Mouse (Mus musculus): ENCODE measurements around the gene Rsf1. TPM values are rescaled to one million over a fixed set of nuclear protein-coding genes. Genes with fewer than 3 reads are reported as not detected.
A peak's percentile ranks its signal among the peaks of the same experiment; 100 is the strongest.

Gene Rsf1
- polyA plus RNA-seq, 1 experiment from 2014 or later: 15.7 TPM

DNA sequence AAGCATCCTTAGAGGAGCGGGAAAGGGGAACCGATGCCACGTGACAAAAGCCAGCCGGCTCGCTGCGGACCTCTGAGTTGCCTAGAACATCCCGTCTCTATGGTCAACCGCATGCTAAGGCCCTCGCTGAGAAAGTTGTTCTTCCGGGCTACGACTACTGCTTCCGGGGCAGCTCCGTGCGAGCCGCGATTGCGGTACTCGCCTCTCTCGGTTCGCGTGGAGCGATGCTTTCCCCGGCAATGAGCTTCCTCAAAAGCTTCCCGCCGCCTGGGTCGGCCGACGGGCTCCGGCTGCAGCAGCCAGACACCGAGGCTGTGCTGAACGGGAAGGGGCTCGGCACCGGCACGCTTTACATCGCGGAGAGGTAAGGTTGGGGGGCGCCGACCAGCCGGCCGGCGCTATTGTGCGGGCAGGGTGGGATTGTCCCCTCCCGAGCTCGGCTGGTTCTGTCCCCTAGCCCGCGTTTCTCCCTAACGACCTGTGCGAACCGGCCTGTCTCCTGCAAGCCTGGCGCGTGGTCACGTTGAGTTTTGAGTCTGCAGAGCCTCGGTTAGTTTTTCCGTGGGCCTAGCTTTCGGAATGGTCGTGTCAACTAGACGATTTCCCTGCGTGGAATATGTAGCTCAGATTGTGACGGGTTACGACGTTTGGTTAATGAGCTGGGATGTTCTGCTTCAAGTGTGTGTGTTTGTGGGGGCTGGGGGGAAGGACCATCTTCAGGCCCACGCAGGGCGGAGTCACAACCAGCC, 117.0 kb downstream of the Rsf1 start, which contains the start of gene Clns1a:
Gene Clns1a (plus strand): TSS at position 129 of the 749 bp plus-strand sequence.
- Histone ChIP-seq H3K9me3 (replicated peaks) (no peaks in the 10 kb centered on the region; the same call in 1 of the 2 replicates), H3K9ac (peak within 1 kb of the TSS; percentile 88), H3K27me3 (replicated peaks) (no peaks in the 10 kb centered on the region), H3K4me3 (peak within 1 kb of the TSS; percentile 81), H3K4me2 (peak within 1 kb of the TSS; percentile 88), H3K4me1 (replicated peaks) (peaks cover 7% of the 10 kb centered on the region; the same call in 1 of the 2 replicates), H3K27ac (ENCODE audit: poor library complexity, severe bottlenecking) (peak within 1 kb of the TSS; percentile 18; the same call in 1 of the 2 replicates), H3K36me3 (peaks cover 20% of the 10 kb centered on the region)
- under 1% methylated on average over 63 of the region's 63 CpGs for WGBS
- peak; percentile 93 for ATAC-seq (ENCODE audit: insufficient number of reproducible peaks, low FRiP score)

DNA sequence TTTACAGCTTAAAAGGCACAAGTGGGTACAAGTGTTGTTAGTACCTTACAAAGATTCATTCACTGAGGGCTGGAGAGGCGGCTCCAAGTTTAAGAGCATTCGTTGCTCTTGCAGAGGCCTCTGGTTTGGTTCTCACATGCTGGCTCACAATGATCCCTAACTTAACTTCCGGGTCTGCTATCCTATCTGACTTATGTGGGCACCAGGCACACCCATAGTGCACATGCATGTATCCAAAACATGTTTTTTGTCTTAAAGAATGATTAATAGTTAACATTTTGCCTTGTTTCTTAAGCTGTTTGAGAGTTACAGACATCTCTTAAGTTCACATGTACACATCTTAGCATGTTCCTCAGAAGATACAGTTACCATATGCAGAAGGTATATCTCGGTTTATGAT, 120.5 kb downstream of the Rsf1 start:
- H3K9me3 ChIP-seq (replicated peaks): no peaks in the 10 kb centered on the region; the same call in 1 of the 2 replicates
- no peak overlapping the region for H3K27ac ChIP-seq (ENCODE audit: poor library complexity, severe bottlenecking)
- WGBS: 91% methylated on average over 4 of the region's 4 CpGs
- H3K9ac ChIP-seq: no peak overlapping the region
- peaks cover 20% of the 10 kb centered on the region for H3K36me3 ChIP-seq
- no peak overlapping the region for H3K4me3 ChIP-seq
- no peak for ATAC-seq (ENCODE audit: insufficient number of reproducible peaks, low FRiP score)
- H3K27me3 ChIP-seq (replicated peaks): no peaks in the 10 kb centered on the region
- peaks cover 7% of the 10 kb centered on the region; the same call in 1 of the 2 replicates for H3K4me1 ChIP-seq (replicated peaks)
- H3K4me2 ChIP-seq: no peak overlapping the region

DNA sequence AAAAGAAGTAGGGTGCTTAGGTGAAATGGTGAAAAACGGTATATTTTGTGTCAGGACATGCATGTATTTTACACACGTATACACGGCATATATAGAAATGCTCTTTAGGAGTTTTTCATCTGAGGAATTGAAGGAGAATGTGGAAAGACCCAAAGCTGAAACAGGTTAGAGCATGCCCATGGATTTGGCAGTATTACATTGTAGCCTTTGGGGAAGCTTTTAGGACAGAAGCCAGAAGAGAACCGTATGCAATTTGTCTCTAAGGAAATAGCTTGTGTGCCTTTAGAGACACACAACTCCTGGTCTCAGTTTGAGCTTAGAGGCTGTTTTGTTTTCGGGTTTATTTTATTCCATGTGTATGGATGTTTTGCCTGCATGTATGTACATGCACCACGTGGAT, 121.4 kb downstream of the Rsf1 start:
- Histone ChIP-seq H3K4me2 (no peak overlapping the region), H3K27me3 (replicated peaks) (no peaks in the 10 kb centered on the region), H3K27ac (ENCODE audit: poor library complexity, severe bottlenecking) (no peak overlapping the region), H3K4me3 (no peak overlapping the region), H3K4me1 (replicated peaks) (peaks cover 4% of the 10 kb centered on the region; the same call in 1 of the 2 replicates), H3K36me3 (peaks cover 20% of the 10 kb centered on the region), H3K9me3 (replicated peaks) (no peaks in the 10 kb centered on the region; the same call in 1 of the 2 replicates), H3K9ac (no peak overlapping the region)
- no peak for ATAC-seq (ENCODE audit: insufficient number of reproducible peaks, low FRiP score)
- 83% methylated on average over 6 of the region's 6 CpGs for WGBS

DNA sequence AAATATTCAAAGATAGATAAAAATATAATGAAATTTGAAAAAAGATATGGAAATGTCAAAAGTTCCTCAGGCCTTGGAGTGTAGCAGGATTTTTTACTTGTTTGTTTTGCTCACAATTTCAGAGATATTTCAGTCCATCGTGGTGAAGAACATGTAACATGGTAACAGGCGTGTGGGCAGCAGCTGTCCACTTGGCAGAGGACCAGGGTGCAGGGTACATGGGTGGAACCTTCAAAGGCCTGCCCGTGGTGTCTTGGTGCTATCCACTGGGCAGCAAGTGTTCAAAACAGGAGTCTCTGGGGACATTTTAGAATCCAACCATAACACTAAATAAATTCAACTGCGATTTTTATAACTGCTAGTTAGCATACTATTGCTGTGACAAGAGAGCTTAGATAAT, 127.4 kb downstream of the Rsf1 start:
- Histone ChIP-seq H3K9me3 (replicated peaks) (no peaks in the 10 kb centered on the region), H3K9ac (no peak overlapping the region), H3K27ac (ENCODE audit: poor library complexity, severe bottlenecking) (no peak overlapping the region), H3K4me3 (no peak overlapping the region), H3K4me2 (no peak overlapping the region), H3K4me1 (replicated peaks) (peaks cover 14% of the 10 kb centered on the region), H3K27me3 (replicated peaks) (no peaks in the 10 kb centered on the region), H3K36me3 (peaks cover 6% of the 10 kb centered on the region)
- ATAC-seq (ENCODE audit: insufficient number of reproducible peaks, low FRiP score): no peak
- WGBS: 82% methylated on average over 4 of the region's 4 CpGs

GRCm38 (mm10) chr7:97707809-97708208, 128.1 kb downstream of the Rsf1 start:
- no peak overlapping the region for H3K4me2 ChIP-seq
- H3K9me3 ChIP-seq (replicated peaks): no peaks in the 10 kb centered on the region
- no peak overlapping the region for H3K4me3 ChIP-seq
- no peak for ATAC-seq (ENCODE audit: insufficient number of reproducible peaks, low FRiP score)
- H3K9ac ChIP-seq: 0 out of 2 replicates have a peak overlapping the region, but pooled peaks have one; percentile 24
- H3K4me1 ChIP-seq (replicated peaks): peaks cover 14% of the 10 kb centered on the region
- H3K36me3 ChIP-seq: peaks cover 11% of the 10 kb centered on the region
- 71% methylated on average over 5 of the region's 5 CpGs for WGBS
- H3K27ac ChIP-seq (ENCODE audit: poor library complexity, severe bottlenecking): no peak overlapping the region
- H3K27me3 ChIP-seq (replicated peaks): no peaks in the 10 kb centered on the region

DNA sequence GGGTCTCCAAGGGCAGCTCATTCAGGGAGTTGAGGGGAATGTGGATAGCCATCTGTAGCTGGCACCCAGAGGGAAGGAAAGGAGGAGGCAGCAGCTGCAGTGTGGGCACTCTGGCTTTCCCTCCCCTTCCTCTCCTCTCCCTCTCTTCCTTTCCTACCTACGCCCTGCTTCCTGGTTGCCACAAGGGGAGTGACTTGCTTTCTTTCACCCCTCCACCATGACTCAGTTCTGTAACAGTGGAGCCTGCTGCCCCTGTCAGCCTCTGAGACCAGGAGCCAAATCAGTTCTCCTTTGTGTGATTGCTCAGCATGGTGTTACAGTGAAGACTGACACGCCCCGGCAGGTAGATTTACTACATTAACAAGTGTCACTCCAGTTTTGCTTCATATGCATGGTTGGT, 129.5 kb downstream of the Rsf1 start:
- WGBS: 80% methylated on average over 3 of the region's 3 CpGs
- H3K27ac ChIP-seq (ENCODE audit: poor library complexity, severe bottlenecking): no peak overlapping the region
- no peaks in the 10 kb centered on the region for H3K27me3 ChIP-seq (replicated peaks)
- H3K9me3 ChIP-seq (replicated peaks): no peaks in the 10 kb centered on the region
- H3K36me3 ChIP-seq: peaks cover 20% of the 10 kb centered on the region
- H3K9ac ChIP-seq: no peak overlapping the region
- ATAC-seq (ENCODE audit: insufficient number of reproducible peaks, low FRiP score): no peak
- H3K4me3 ChIP-seq: no peak overlapping the region
- H3K4me1 ChIP-seq (replicated peaks): peaks cover 14% of the 10 kb centered on the region
- H3K4me2 ChIP-seq: no peak overlapping the region

- Histone ChIP-seq H3K4me2 (no peak overlapping the region), H3K27ac (ENCODE audit: poor library complexity, severe bottlenecking) (no peak overlapping the region), H3K4me1 (replicated peaks) (no peaks in the 10 kb centered on the region), H3K27me3 (replicated peaks) (no peaks in the 10 kb centered on the region), H3K36me3 (peaks cover 71% of the 10 kb centered on the region), H3K4me3 (no peak overlapping the region), H3K9ac (no peak overlapping the region), H3K9me3 (replicated peaks) (peaks cover 6% of the 10 kb centered on the region)
- WGBS: 93% methylated on average over 5 of the region's 5 CpGs
- no peak for ATAC-seq (ENCODE audit: insufficient number of reproducible peaks, low FRiP score)
These were observed 135.0 kb downstream of the Rsf1 start for GRCm38 (mm10) chr7:97714651-97715050.

DNA sequence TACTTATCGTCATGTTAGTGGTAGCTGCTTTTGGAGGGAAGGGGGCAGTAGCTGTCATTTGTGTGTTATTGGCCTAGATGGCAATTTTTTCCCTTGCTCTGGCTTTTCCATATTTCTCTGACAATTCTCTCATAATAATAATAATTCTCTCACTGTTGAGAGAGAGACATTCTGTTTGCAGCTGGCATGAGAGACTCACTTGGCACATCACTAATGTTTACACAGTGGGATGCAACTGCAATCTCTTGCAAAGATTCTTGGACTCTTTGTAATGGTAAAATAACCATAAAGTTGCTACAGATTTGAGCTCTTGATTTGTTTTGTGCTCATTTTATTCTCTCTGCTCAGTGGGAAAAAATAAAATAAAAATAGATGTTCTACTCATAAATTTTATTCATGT, 137.6 kb downstream of the Rsf1 start:
- ATAC-seq (ENCODE audit: insufficient number of reproducible peaks, low FRiP score): no peak
- Histone ChIP-seq H3K36me3 (peaks cover 70% of the 10 kb centered on the region), H3K9ac (no peak overlapping the region), H3K4me1 (replicated peaks) (0 out of 2 replicates have a peak, but pooled peaks cover 3% of the 10 kb centered on the region), H3K4me2 (no peak overlapping the region), H3K27ac (ENCODE audit: poor library complexity, severe bottlenecking) (no peak overlapping the region), H3K27me3 (replicated peaks) (no peaks in the 10 kb centered on the region), H3K4me3 (no peak overlapping the region), H3K9me3 (replicated peaks) (peaks cover 6% of the 10 kb centered on the region)
- 90% methylated on average over 1 of the region's 1 CpGs for WGBS

- H3K27ac ChIP-seq (ENCODE audit: poor library complexity, severe bottlenecking): no peak overlapping the region
- no peak for ATAC-seq (ENCODE audit: insufficient number of reproducible peaks, low FRiP score)
- 0 out of 2 replicates have a peak, but pooled peaks cover 3% of the 10 kb centered on the region for H3K4me1 ChIP-seq (replicated peaks)
- no peaks in the 10 kb centered on the region for H3K27me3 ChIP-seq (replicated peaks)
- H3K4me2 ChIP-seq: no peak overlapping the region
- H3K9me3 ChIP-seq (replicated peaks): peaks cover 6% of the 10 kb centered on the region
- WGBS: 83% methylated on average over 5 of the region's 5 CpGs
- H3K4me3 ChIP-seq: no peak overlapping the region
- no peak overlapping the region for H3K9ac ChIP-seq
- peaks cover 60% of the 10 kb centered on the region for H3K36me3 ChIP-seq
These were observed 139.4 kb downstream of the Rsf1 start for GRCm38 (mm10) chr7:97719078-97719477.

DNA sequence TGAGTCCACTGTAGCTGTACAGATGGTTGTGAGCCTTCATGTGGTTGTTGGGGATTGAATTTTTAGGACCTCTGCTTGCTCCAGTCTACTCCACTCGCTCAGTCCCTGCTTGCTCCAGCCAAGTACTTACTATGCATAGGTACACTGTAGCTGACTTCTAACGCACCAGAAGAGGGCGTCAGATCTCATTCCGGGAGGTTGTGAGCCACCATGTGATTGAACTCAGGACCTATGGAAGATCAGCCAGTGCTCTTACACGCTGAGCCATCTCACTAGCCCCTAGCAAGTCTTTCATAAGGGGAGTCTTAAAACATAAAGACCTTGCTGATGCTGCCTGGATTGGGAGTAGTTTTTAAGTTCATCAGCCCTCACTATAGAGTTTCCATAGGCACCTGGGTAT, 140.4 kb downstream of the Rsf1 start:
- Histone ChIP-seq H3K4me1 (replicated peaks) (0 out of 2 replicates have a peak, but pooled peaks cover 3% of the 10 kb centered on the region), H3K27ac (ENCODE audit: poor library complexity, severe bottlenecking) (no peak overlapping the region), H3K9ac (no peak overlapping the region), H3K27me3 (replicated peaks) (no peaks in the 10 kb centered on the region), H3K4me2 (no peak overlapping the region), H3K4me3 (no peak overlapping the region), H3K9me3 (replicated peaks) (no peaks in the 10 kb centered on the region), H3K36me3 (peaks cover 50% of the 10 kb centered on the region)
- 80% methylated on average over 5 of the region's 5 CpGs for WGBS
- ATAC-seq (ENCODE audit: insufficient number of reproducible peaks, low FRiP score): no peak

DNA sequence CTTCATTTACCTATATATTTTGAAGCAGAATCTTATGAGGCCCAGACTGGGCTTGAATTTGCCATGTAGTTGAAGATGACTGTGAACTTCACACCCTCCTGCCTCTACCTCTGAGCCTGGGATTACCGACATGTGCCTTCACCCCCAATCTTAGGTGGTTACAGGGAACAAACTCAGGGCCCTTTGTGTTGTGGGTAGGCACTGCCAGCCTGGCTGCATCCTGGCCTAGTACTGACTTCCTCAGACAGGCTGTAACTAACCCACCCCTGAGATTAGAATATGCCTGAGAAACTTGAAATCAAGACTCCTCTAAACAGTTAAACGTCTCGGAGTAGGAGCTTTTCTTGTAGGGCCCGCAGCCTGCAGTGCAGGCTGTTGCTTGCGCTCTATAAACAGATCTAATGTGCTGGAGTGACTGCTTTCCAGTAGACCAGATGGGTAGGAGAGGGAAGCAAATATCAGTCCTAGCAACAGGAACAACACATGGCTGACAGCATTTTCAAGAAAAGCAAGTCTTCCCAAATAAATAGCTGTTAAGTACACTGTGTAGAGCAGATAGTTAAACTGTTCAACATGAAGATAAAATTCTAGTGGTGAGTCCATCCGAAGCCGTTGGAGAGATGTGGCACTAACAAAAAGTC, 142.7 kb downstream of the Rsf1 start:
- Histone ChIP-seq H3K4me2 (no peak overlapping the region), H3K27me3 (replicated peaks) (no peaks in the 10 kb centered on the region), H3K36me3 (peaks cover 28% of the 10 kb centered on the region), H3K4me3 (no peak overlapping the region), H3K4me1 (replicated peaks) (0 out of 2 replicates have a peak, but pooled peaks cover 3% of the 10 kb centered on the region), H3K9me3 (replicated peaks) (no peaks in the 10 kb centered on the region), H3K27ac (ENCODE audit: poor library complexity, severe bottlenecking) (no peak overlapping the region), H3K9ac (no peak overlapping the region)
- ATAC-seq (ENCODE audit: insufficient number of reproducible peaks, low FRiP score): no peak
- 89% methylated on average over 7 of the region's 7 CpGs for WGBS

All from heart, embryonic 12.5 days (tissue).